Mouse (Mus musculus) lung, postnatal 0 days (tissue): ENCODE data around the gene Serpinb9b.

ENCODE experiments used
- CTCF ChIP-seq: IDR thresholded peaks from 2 replicates; pipeline ENCODE4 v1.5.1; 2016; ENCODE audit warnings: antibody characterized with exemption, mild to moderate bottlenecking
- EP300 ChIP-seq: IDR thresholded peaks from 2 replicates; pipeline ENCODE4 v1.6.1; 2016; ENCODE audit warnings: antibody characterized with exemption, mild to moderate bottlenecking, control low read depth

DNA sequence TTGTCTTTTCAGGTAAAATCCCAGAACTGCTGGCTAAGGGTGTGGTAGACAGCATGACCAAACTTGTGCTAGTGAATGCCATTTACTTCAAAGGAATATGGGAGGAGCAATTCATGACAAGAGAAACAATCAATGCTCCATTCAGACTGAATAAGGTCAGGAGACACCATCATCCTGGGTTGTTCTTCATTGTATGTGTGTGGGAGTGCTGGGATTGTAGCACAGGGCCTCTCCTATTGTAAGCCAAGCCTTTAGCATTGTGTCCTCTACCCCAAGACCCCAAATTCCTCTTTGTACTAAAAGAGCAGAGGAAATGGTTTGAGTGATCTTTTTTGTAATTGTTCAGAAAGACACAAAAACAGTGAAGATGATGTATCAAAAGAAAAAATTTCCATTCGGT is 64.1 kb downstream of the Serpinb9b start:
- TF ChIP-seq CTCF: no peak
- no peak for TF ChIP-seq EP300
